Mouse (Mus musculus) G1E (cell line): ENCODE results near the gene Meis2.
A peak's percentile ranks its signal among the peaks of the same experiment; 100 is the strongest.

Experiments used
- CTCF ChIP-seq: IDR thresholded peaks from 2 replicates; pipeline ENCODE4 v1.5.1; 2012; ENCODE audit warnings: low read depth, low read length, inconsistent platforms, mixed read lengths
- GATA1 ChIP-seq: IDR thresholded peaks from 2 replicates; pipeline ENCODE4 v1.6.1; 2012; ENCODE audit warnings: borderline replicate concordance, low read length, inconsistent platforms, mixed read lengths
- POLR2AphosphoS5 ChIP-seq: IDR thresholded peaks from 2 replicates; pipeline ENCODE4 v1.6.1; 2012; ENCODE audit warnings: low read depth, low read length, inconsistent platforms; ENCODE audit not compliant: insufficient replicate concordance
- TAL1 ChIP-seq: conservative IDR thresholded peaks from 2 replicates; pipeline ENCODE4 v1.6.1; 2012; ENCODE audit warnings: low read depth, low read length, inconsistent platforms, mixed read lengths

- TF ChIP-seq CTCF, result 0 out of 2 replicates have a peak, but pooled peaks have one; percentile 20
- no peak for TF ChIP-seq POLR2AphosphoS5
- no peak for TF ChIP-seq GATA1
- TF ChIP-seq TAL1, result no peak
Measured at GRCm38 (mm10) chr2:116101221-116101620, 35.6 kb upstream of the Meis2 start.
